Mouse (Mus musculus) spleen, postnatal 10 days (tissue): ENCODE measurements around the gene Vamp4.

Source experiments
- DNase-seq, 2 experiments: peaks; one replicate each; pipeline ENCODE4 v3.0.0; 2021 to 2022; ENCODE audit warnings: low spot score in 2 of 2

The Vamp4 gene

DNA sequence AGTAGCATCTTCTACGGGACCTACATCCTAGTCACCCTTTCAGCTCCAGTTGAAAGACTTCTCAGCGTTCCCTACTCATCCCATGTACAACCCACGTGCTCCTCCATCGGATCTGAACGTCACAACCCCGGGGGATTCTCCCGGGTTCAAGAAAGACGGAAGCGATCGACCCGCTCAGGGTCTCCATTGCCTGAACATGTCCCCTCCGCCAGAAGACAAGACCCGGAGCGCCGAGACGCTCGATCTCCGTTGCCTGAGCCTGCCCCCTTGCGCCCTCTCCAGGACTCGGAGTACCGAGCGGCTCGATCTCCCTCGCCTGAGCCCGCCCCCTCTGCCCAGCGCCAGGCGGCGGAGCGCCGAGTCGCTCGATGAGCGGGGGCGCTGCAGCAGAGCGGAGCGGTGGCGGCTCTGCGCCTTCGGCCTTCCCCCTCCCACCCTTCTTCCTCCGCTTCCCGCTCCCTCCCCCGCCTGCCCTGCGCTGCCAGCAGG is at the start of gene Vamp4:
Gene Vamp4, plus strand, starts transcription at position 256 of the 489 bp plus-strand sequence.
- DNase-seq, result peak; percentile 85 to 93

DNA sequence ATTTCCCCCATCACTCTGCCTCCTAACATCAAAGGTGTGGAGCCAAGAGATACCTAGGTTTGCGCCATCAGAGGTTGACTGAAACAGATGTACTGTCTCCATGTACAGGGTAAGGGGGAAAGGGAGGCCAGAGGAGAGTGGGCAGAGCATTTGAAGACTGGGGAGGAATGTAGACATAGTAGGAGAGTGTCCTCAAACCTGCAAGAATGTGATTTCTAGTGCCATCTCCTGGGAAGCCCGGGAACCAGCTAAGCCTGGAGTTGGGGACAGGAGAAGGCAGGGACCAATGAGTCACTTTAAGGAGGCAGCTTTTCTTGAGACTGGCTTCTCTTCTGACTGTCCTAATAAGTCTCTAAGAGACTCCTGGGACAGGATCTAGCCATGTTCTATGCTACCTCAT is 40.7 kb upstream of the Vamp4 start:
- no peak for DNase-seq

DNA sequence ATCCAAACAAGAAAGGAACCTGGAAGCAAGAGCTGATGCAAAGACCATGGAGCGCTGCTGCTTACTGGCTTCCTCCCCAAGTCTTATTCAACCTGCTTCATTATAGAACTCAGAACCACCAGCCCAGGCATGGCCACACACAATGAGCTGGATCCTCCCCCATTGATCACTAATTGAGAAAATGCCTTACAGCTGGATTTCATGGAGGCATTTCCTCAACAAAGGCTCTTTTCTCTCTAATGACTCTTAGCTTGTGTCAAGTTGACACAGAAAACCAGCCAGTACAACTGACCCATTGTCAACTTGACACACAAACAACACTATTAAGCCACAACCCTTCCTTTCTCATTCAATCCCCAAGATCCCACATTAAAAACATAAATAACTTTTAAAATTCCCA is 39.6 kb upstream of the Vamp4 start:
- no peak for DNase-seq

DNA sequence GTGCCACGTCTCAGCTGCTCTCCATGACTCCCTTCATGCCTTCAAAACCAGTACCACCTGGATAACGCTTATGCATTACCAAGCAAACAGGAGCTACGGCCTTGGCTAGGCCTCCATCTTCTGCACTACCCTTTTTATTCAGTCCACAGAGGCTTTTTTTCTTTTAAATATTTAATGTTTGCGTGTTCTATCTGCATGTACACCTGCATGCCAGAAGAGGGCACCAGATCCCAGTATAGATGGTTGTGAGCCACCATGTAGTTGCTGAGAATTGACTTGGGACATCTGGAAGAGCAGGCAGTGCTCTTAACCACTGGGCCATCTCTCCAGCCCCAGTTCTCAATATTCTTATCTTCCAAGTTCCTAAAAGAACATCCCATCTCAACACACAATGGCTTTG is 38.7 kb upstream of the Vamp4 start:
- no peak for DNase-seq

DNA sequence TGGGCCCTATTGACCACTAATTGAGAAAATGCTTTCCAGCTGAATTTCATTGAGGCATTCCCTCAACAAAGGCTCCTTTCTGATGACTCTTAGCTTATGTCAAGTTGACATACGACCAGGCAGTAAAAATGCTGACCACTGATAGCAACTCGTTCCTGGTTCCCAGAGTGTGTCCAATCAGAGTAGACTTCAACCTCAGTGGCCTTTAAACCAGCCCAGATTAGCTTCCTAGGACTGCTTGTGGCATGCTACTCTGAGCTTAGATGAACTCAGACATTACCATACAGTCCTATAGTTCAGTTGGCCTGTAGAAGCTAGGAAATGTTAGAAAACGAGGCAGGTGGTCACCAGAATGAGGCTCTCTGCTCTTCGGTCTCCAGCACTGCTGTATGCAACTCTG is 38.0 kb upstream of the Vamp4 start:
- DNase-seq, result no peak

DNA sequence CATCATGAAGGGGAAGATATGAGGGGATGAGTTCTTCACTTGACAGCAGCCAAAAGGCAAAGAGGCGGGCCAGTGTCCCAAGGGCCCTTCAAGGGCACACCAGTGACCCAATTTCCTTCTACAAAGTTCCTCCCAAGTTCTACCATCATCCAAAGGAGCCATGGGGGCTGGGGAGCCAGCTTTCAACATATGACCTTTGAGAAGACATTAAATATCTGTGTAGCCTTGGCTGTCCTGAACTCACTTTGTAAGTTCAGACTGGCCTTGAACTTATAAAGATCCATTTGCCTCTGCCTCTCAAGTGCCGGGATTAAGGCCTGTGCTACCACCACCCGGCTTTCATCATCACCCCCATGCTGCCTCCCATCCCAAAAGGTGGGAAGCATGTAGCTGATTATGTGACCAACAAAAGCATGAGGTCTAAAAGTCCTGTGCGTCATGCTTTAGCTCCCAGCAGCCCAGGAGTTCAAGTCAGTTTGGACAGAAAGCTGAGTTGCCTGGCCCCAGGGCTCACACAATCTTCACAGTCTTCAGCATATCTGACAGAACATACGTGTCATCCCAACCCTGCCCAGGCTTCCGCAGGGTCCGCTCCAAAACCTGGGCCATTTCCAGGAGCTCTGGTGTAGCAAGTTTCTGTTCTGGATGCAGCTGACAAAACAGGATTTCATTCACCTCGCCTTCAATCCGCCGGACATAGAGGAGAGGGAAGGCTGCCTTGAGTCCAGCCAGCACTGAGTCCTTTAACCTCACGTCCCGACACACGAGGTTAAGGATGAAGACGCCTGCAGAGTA is 36.4 kb upstream of the Vamp4 start:
- DNase-seq, result no peak

DNA sequence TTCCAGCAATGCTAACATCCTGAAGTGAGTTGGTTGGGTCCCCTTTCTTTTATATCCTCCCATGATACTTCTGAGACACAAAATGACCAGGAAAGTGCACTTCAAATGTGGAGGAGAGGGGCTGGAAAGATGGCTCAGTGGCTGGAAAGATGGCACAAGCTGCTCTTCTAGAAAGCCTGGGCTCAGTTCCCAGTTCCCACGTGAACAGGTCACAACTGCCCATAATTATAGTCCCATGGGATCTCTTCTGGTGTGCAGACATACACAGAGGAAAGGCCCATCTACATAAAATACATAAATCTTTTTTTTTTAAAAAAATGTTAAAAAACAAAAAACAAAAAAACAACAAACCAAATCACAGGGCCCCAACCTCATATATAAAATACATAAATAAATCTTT is 27.1 kb upstream of the Vamp4 start:
- DNase-seq, result no peak

DNA sequence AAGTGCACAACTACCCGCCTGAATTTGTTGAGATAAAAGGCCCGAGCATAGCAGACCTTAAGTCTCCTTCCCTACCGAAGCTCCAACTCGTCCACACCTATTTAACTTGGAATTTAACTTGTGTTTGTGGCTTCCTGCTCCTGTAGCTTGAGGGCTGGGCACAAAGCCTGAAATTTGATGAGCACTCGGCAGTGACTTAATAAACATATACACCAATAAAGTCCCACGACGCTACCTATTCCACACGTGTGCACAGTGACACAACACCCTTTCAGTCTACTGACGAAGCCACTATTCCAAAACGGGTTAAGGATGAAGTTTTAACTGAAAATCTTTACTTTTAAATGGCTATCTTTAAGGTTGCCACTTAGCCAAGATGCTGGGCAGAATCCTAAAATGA is 22.7 kb upstream of the Vamp4 start:
- no peak for DNase-seq

DNA sequence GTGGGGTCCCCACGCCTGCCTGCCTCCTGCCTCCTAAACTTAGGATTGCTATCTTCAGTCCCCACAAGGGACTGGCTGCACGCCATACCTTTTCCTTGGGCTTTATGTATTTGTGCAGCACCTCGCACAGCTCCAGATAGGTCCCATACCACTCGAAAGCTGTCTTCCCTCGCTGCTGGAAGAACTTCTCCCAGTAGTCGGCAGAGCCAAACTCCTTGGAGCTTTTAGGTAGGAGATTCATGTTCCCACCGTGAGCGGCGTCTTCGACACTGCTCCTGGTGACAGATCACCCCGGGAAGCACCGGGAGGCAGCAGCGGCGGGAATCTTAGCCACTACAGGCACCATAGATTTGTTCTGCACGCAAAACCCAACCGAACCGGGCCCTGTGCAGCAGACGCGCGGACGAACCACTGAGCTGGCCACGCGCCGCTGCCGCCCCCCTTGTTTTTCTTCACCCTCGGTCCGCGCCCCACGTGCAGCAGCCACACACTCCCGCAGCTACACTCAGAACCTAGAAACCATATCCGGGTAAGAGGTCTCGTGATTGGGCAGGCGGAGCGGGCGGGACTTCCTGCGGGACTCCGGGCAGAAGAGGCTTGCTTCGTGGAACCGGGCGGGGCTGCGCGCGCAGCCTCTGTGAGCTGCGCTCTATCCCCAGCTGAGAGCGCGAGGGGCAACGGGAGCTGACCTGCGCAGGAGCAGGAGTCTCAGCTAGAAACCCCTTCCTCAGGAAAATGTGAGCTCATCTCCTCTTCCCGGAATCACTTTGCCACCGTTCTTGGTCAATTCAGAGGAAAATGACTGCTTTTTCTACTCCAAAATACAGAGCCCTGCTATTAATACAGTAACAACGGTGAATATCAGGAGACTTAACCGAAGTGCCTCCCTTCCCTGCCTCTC is 22.0 kb upstream of the Vamp4 start, which contains the start of gene Mettl13:
Gene Mettl13, minus strand, starts transcription at position 536 of the 901 bp plus-strand sequence.
- peak; percentile 60 to 92 for DNase-seq

DNA sequence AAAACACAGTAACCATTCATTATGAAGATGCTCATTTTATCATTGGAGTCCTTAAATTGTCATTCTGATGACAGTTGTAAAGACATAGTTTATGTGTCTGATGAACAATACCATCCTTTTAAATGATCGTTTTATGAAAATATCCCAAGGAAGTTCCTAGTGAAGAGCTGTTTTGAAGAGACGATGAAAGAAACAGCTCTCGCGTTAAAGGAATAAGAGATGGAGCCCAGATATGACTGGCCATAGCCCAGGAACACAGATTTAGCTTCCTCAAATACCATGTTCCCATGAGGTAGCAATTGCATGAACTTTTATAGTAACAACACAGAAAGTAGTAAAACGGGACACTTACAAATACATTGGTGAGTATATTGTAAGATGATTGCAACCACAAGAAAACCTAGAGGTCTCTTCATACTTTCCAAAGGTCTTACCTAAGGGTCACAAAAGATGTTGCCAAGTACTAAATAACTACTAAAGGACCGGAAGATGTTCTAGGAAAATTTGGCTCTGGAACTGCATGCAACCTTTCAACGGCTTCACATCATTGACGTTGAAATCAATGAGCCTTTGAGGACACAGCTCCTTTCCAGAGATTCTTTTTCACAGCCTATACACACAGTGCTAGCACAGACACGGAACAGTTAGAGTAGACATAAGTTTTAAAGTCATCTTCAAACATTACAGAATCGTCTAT is 21.2 kb upstream of the Vamp4 start:
- DNase-seq, result no peak

DNA sequence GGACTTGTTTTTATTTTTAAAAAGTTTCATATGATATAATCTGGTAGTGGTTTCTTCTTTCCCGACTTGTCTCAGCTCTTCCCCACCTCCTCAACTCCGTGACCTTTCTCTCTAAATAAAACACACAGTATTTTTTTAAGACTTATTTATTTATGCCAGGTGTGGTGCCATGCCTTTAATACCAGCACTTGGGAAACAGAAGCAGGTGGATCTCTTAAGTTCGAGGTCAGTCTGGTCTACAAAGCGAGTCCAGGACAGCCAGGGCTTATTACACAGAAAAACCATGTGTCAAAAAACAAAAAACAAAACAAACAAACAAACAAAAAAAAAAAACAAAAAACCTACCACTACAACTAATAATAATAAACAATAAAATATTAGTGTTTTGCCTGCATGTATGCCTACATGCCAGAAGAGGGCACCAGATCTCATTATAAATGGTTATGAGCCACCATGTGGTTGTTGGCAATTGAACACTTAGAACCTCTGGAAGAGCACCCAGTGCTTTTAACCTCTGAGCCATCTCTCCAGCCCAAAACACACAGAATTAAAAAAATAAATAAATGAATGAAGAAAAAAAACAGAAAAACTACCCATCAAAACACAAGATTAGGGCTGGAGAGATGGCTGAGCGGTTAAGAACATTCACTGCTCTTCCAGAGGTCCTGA is 20.6 kb upstream of the Vamp4 start:
- DNase-seq, result no peak

DNA sequence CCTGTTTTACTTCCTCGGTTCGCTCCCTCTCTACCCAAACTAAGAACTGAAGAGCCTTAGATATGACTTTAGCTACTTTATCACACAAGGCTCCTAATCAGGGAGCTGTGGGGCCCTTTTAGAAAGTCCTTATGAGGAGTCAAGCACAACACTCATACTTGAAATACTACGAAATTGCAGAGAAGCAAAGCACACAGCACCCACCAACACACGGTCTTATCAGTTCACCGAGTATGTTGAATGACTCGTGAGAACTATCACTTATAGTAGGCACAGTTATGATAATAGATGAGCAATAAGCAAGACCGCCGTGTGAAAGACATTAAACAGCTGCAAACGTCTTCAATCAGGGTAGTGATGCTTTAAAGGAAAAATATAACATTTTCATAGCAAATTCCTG is 17.4 kb upstream of the Vamp4 start:
- no peak for DNase-seq

DNA sequence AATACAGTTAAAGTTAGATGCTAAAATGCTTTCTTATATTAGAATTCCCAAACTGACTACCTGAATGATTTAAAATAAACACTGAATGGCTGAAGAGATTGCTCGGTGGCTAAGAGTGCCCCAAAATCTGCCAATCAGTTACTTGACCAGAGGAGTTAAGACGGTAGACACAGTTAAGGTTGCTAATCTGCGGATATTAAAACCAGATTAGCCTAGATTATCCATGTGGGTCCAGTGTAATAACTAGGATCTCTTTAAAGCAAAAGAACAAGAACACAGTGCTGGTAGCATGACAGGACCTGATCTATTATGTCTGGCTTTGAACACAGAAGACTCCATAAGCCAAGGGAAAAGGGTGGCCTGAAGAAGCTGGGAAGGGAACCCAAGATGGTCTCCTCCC is 16.1 kb upstream of the Vamp4 start:
- DNase-seq, result no peak

DNA sequence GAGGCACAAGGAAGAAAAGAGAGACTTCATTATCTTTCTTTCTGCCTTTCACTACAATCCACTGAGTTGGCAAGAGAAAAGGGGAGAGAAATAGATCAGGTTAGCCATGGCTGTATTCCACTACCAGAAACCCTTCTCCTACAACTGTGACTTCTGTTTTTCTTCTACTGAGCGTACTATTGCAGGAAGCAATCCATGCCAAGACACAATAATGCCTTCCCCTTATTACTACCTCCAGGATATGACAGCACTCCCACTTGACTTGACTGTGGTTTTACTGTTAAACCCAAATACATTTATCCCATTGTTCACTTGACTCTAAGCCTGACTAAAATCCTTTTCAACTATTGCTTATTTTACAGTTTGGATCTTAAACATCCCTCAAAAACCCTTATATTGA is 7.1 kb upstream of the Vamp4 start:
- no peak for DNase-seq

DNA sequence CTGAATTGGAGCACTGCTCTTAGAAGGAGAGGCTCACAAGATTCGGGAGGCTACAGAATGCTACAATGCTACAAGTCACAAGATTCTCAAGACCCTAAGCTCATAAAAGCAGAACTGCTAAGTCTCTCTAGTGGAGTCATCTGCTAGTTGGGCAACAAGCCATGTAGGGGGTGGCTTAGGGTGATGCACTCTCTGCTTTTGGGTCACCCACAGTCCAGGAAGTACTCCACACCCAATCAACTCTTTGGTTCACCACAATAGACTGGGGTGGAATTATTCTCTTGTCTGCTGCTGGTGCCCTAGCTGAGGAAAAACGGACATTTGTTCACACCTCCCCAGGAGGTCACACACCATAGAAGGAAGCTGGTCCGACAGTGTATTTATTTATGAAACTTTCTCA is 5.3 kb upstream of the Vamp4 start:
- no peak for DNase-seq

DNA sequence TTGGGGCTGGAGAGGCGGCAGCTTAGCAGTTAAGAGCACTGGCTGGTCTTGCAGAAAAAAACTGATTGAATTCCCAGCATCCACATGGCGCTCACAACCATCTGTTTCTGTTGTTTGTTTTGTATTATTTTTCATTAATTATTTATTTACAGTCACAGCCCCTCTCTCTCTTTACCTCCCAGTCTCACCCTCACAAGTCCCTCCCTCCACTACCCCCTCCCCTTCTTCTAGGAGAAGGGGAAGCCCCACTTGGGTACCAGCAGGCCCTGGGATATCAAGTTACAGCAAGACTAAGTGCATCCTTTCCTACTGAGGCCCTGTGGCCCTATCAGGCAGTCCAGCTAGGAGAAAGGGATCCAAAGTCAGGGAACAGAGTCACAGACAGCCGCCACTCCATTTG is 3.0 kb upstream of the Vamp4 start:
- DNase-seq, result no peak

DNA sequence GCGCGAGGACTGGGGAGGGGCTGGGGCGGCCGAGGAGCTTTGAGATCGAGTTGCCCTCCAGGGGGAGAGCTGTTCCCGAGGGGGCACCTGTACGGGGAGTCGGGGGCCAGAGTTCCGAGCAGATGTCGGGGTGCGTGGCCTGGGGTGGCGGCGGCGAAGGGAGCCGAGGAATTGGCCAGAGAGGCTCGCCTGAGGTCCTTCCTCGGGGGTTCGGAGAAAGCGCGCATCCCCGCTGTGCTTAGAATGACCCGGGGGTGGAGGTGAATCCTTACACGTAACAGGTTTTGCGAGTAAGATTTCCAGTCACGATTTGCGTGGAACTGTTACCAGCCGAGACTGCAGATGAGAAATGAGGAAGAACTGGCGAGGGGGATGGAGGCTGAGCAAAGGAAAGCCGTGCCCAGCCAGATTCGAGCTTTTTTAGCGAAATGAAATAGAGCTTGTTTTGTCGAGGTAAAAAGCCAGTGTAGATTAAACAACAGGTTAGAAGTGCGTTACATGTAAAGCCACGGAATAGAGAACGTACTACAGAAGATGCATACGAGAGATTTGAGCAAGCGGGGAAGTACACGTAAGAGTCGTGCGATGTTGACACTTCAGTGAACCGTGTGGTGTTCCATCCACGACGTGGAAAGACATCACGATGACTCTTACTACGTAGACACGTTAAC is 751 bp downstream of the Vamp4 start:
- peak in 1 of 2 experiments; percentile 27 for DNase-seq

DNA sequence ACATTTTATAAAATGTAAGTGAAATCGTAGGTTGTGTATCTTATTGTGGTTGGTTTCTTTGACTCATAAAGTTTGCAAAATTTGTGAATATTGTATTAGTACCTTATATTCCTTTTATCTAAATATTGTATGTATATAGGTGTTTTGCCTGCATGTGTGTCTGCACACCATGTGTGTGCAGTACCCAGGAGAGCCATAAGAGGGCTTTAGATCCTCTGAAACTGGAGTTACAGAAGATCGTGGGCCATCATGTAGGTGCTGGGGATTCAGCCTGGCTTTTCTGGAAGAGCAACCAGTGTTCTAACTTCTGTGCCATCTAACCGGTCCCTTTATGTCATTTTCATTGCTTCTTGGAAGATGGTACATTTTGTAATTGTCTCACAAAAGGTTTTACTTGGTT is 4.8 kb downstream of the Vamp4 start:
- DNase-seq, result peak in 1 of 2 experiments; percentile 30

DNA sequence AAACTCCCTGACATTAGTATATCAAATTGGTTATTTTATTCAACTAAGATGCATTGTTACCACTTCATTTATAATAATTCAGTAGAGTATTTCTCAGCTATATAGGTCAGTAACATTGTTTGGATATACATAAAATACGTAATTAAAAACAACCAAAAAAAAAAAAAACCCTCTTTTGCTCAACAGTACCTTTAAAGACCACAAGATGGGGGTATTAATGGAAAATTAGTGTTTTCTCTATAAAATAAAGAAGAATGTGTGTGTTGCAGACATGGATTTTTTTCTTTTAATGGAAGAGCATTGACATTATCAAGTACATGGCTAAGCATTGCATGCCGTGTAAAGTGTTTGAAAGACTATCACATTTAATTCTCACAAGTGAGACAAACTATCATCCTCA is 12.6 kb downstream of the Vamp4 start:
- no peak for DNase-seq

DNA sequence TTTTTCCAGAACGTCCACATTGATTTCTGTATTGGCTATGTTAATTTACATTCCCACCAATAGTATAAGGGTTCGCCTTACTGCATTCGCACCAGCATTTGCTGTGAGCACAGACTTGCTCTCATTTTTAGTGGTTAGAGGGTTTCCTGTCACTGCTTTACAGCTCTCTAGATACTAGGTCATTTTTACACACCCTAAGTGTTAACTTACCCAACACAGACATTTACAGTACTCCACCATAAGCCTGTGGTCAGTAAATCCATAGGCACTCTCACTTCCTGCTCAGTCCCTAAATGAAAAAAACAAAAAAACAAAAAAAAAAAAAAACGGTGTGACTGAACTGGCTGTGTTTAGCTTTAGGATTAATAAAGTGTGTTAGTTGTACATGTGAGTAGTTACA is 16.0 kb downstream of the Vamp4 start:
- no peak for DNase-seq

DNA sequence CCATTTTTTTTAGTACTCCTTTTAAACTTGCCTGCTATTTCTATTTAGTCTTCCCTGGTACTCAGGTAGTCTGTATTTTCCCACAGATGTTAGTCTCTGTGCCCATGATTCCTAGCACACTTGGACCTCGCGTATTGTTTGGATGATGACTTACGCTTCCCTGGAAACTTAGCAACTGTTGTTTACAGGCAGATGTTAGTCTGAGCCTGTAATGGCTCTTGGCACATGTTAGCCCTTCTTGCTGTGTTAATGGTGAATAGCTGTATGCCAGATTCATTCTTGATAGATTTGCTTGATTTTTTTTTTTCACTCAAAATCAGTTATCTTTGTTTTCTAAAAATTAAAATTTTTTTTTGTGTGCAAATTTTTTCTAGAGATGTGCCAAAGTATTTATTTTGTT is 18.3 kb downstream of the Vamp4 start:
- no peak for DNase-seq
